Mouse (Mus musculus): ENCODE measurements around the gene Cd200r3. TPM values are rescaled to one million over a fixed set of nuclear protein-coding genes. Genes with fewer than 3 reads are reported as not detected.

Gene Cd200r3
- polyA plus RNA-seq (2014; fragmentation: Illumina TruSeq; extraction: RNeasy Lipid Tissue Mini Kit (QIAGEN cat#74804); ENCODE audit: low replicate concordance) = 0.19 TPM

GRCm38 (mm10) chr16:44943468-44943867 is at the start of gene Cd200r3:
TSS of gene Cd200r3 (plus strand) at chr16:44943678.

Other genes starting within 250 kb of the Cd200r3 start
- 8.4 TPM for gene Nepro, start 219.4 kb upstream of the Cd200r3 start, polyA plus RNA-seq (2014; fragmentation: Illumina TruSeq; extraction: RNeasy Lipid Tissue Mini Kit (QIAGEN cat#74804); ENCODE audit: low replicate concordance)
- 60.5 TPM for gene Gtpbp8, start 197.3 kb upstream of the Cd200r3 start, polyA plus RNA-seq (2014; fragmentation: Illumina TruSeq; extraction: RNeasy Lipid Tissue Mini Kit (QIAGEN cat#74804); ENCODE audit: low replicate concordance)
- gene Cd200r1, start 177.9 kb upstream of the Cd200r3 start, polyA plus RNA-seq (2014; fragmentation: Illumina TruSeq; extraction: RNeasy Lipid Tissue Mini Kit (QIAGEN cat#74804); ENCODE audit: low replicate concordance) = 12.4 TPM
- gene Cd200r4, start 131.9 kb upstream of the Cd200r3 start, polyA plus RNA-seq (2014; fragmentation: Illumina TruSeq; extraction: RNeasy Lipid Tissue Mini Kit (QIAGEN cat#74804); ENCODE audit: low replicate concordance) = 12.7 TPM
- 5.4 TPM for gene Cd200r2, start 76.6 kb upstream of the Cd200r3 start, polyA plus RNA-seq (2014; fragmentation: Illumina TruSeq; extraction: RNeasy Lipid Tissue Mini Kit (QIAGEN cat#74804); ENCODE audit: low replicate concordance)
- gene Ccdc80, start 149.7 kb downstream of the Cd200r3 start, polyA plus RNA-seq (2014; fragmentation: Illumina TruSeq; extraction: RNeasy Lipid Tissue Mini Kit (QIAGEN cat#74804); ENCODE audit: low replicate concordance) = 4.7 TPM
- 79.5 TPM for gene Slc35a5, start 215.0 kb downstream of the Cd200r3 start, polyA plus RNA-seq (2014; fragmentation: Illumina TruSeq; extraction: RNeasy Lipid Tissue Mini Kit (QIAGEN cat#74804); ENCODE audit: low replicate concordance)
- 153 TPM for gene Atg3, start 215.1 kb downstream of the Cd200r3 start, polyA plus RNA-seq (2014; fragmentation: Illumina TruSeq; extraction: RNeasy Lipid Tissue Mini Kit (QIAGEN cat#74804); ENCODE audit: low replicate concordance)